Mouse (Mus musculus) myocyte (in vitro differentiated cells): ENCODE results near the gene Rasgef1c. TPM values are rescaled to one million over a fixed set of nuclear protein-coding genes. Genes with fewer than 3 reads are reported as not detected.

ENCODE experiments used
- H3K27me3 ChIP-seq: one replicate; pipeline ENCODE4 v1.6.1; 2011; ENCODE audit not compliant: control insufficient read depth, insufficient read depth, insufficient read length
- H3K36me3 ChIP-seq: one replicate; pipeline ENCODE4 v1.6.1; 2011; ENCODE audit not compliant: control insufficient read depth, insufficient read depth
- H3K4me2 ChIP-seq: one replicate; pipeline ENCODE4 v1.6.1; 2011; ENCODE audit warnings: low read depth, control low read depth
- H3K4me3 ChIP-seq: one replicate; pipeline ENCODE4 v1.5.1; 2011; ENCODE audit warnings: mild to moderate bottlenecking, control low read depth, moderate library complexity
- H3K79me2 ChIP-seq: one replicate; pipeline ENCODE4 v1.6.1; 2011; ENCODE audit not compliant: control insufficient read depth, insufficient read depth
- H3ac ChIP-seq: one replicate; pipeline ENCODE4 v1.6.1; 2011; ENCODE audit not compliant: control insufficient read depth, insufficient read length
- CEBPB ChIP-seq: IDR thresholded peaks from 2 replicates; pipeline ENCODE4 v1.6.1; 2011; ENCODE audit warnings: mild to moderate bottlenecking, moderate library complexity; ENCODE audit not compliant: poor library complexity, insufficient read depth, severe bottlenecking
- E2F4 ChIP-seq: IDR thresholded peaks from one replicate; pipeline ENCODE4 v1.6.1; 2011; ENCODE audit warnings: mild to moderate bottlenecking, control low read depth, moderate library complexity; ENCODE audit not compliant: insufficient read depth
- MAX ChIP-seq: IDR thresholded peaks from one replicate; pipeline ENCODE4 v1.6.1; 2011; ENCODE audit warnings: low read depth, mild to moderate bottlenecking, control low read depth
- MYOD1 ChIP-seq, 3 experiments: IDR thresholded peaks; one replicate each; pipeline ENCODE4 v1.6.1; 2011; ENCODE audit warnings: control low read depth in 2 of 3, low read depth in 2 of 3, mild to moderate bottlenecking in 2 of 3, moderate library complexity in 1 of 3; ENCODE audit not compliant: insufficient read length in 2 of 3, control insufficient read depth in 1 of 3
- MYOG ChIP-seq, 3 experiments: IDR thresholded peaks; one replicate each; pipeline ENCODE4 v1.6.1; 2011; ENCODE audit warnings: control low read depth in 2 of 3, low read depth in 2 of 3, mild to moderate bottlenecking in 2 of 3; ENCODE audit not compliant: insufficient read length in 2 of 3, control insufficient read depth in 1 of 3, insufficient read depth in 1 of 3
- POLR2A ChIP-seq: IDR thresholded peaks from one replicate; pipeline ENCODE4 v1.6.1; 2011; ENCODE audit warnings: low read depth, mild to moderate bottlenecking, control low read depth, moderate library complexity; ENCODE audit not compliant: insufficient read length
- POLR2AphosphoS2 ChIP-seq: IDR thresholded peaks from one replicate; pipeline ENCODE4 v1.6.1; 2011; ENCODE audit warnings: low read depth, control low read depth; ENCODE audit not compliant: insufficient read length
- REST ChIP-seq: IDR thresholded peaks from one replicate; pipeline ENCODE4 v1.6.1; 2011; ENCODE audit warnings: mild to moderate bottlenecking, control low read depth, moderate library complexity; ENCODE audit not compliant: insufficient read depth, insufficient read length
- SRF ChIP-seq: IDR thresholded peaks from one replicate; pipeline ENCODE4 v1.6.1; 2011; ENCODE audit warnings: low read depth; ENCODE audit not compliant: control insufficient read depth, insufficient read length
- TCF12 ChIP-seq: IDR thresholded peaks from one replicate; pipeline ENCODE4 v1.6.1; 2011; ENCODE audit warnings: mild to moderate bottlenecking, control low read depth; ENCODE audit not compliant: poor library complexity, insufficient read depth, severe bottlenecking
- TCF3 ChIP-seq: IDR thresholded peaks from one replicate; pipeline ENCODE4 v1.6.1; 2011; ENCODE audit warnings: low read depth, control low read depth; ENCODE audit not compliant: insufficient read length
- USF1 ChIP-seq: IDR thresholded peaks from one replicate; pipeline ENCODE4 v1.6.1; 2011; ENCODE audit warnings: low read depth, mild to moderate bottlenecking, control low read depth, moderate library complexity
- polyA plus RNA-seq: library from polyadenylated mRNA; unstranded; fragments of >200 nt; fragmentation: generic; extraction: Trizol; gene quantifications from one replicate; pipeline ENCODE4 v1.2.1, GENCODE M21; 2012; ENCODE audit warnings: missing spikeins

Rasgef1c gene
- polyA plus RNA-seq, 1 experiment, result not detected

GRCm38 (mm10) chr11:49953616-49954015 lies 52.0 kb downstream of the Rasgef1c start:
- H3K79me2 ChIP-seq, result no peaks in the 10 kb centered on the region
- no peak for TF ChIP-seq POLR2AphosphoS2
- TF ChIP-seq MYOG (IDR thresholded peaks at IDR 0.05; ENCODE audit: control insufficient read depth in 1 of 3, insufficient read depth in 1 of 3, insufficient read length in 2 of 3, low read depth in 2 of 3), result no peak
- TF ChIP-seq CEBPB, result no peak
- TF ChIP-seq USF1, result no peak
- no peak for TF ChIP-seq REST
- no peak for TF ChIP-seq MYOD1 (IDR thresholded peaks at IDR 0.05; ENCODE audit: control insufficient read depth in 1 of 3, insufficient read length in 2 of 3, low read depth in 2 of 3)
- TF ChIP-seq E2F4, result no peak
- no peak for TF ChIP-seq MAX
- no peak for TF ChIP-seq TCF3
- H3K4me2 ChIP-seq, result no peak overlapping the region
- H3K4me3 ChIP-seq, result no peak overlapping the region
- H3K27me3 ChIP-seq, result peaks cover 39% of the 10 kb centered on the region
- H3ac ChIP-seq, result no peak overlapping the region
- no peaks in the 10 kb centered on the region for H3K36me3 ChIP-seq

DNA sequence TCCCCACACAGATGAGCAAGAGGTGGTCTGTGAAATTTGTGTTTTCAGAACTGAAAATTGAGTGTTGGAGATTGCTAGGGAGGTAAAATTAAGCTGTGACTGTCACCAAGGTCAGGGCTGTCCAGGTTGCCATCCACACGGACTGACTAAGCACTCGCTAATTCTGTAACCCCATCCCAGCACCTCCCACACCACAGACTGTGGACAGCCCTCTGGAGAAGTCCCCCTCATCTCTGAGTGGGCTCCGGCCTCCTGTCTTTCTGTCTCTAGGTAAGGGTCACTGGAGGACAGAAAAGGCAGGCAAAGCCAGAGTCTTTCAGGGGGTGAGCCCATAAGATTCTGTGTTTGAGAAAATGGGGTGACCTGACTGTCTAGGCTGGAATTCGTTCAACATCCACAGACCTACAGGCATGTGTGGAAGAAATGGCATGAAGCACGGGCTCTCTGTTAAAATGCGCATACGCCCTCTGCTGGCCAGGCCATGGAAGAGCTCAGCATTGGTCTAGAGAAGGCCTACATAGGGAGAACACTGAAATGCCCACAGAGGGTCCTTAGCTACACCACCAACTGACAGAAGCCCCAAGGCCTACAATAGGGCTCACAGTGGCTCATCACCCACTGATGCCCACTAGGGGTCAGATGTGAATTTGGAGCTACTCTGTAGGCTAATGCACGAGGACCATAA lies 54.1 kb downstream of the Rasgef1c start:
- no peak for TF ChIP-seq MAX
- no peak for TF ChIP-seq SRF
- TF ChIP-seq TCF3, result no peak
- no peak for TF ChIP-seq MYOG (IDR thresholded peaks at IDR 0.05; ENCODE audit: control insufficient read depth in 1 of 3, insufficient read depth in 1 of 3, insufficient read length in 2 of 3, low read depth in 2 of 3)
- no peak for TF ChIP-seq POLR2A
- Histone ChIP-seq H3K36me3 (no peaks in the 10 kb centered on the region), H3K4me3 (no peak overlapping the region), H3ac (no peak overlapping the region), H3K27me3 (peaks cover 46% of the 10 kb centered on the region), H3K79me2 (no peaks in the 10 kb centered on the region), H3K4me2 (no peak overlapping the region)

DNA sequence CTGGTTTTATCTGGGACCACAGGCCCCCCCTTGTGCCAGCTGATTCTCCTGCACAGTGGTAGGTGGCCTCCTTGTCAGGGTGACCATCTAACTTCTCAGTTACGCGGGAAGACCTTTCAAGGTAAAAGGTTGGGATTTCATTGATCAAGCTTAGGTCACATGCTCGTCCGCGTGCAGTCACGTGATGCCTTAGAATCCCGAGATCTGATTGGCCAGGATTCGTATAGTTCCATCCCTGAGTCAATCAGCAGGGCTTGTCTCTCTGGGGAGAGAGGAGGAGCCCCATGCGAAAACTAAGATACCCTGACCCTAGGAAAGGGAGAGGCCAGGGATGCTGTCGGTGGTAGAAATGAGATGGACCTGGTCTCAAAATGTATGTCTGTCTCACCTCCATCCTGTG lies 56.4 kb downstream of the Rasgef1c start:
- Histone ChIP-seq H3ac (no peak overlapping the region), H3K4me2 (no peak overlapping the region), H3K4me3 (no peak overlapping the region), H3K27me3 (peaks cover 41% of the 10 kb centered on the region), H3K36me3 (no peaks in the 10 kb centered on the region), H3K79me2 (no peaks in the 10 kb centered on the region)
- TF ChIP-seq USF1, result peak; percentile 15
- no peak for TF ChIP-seq E2F4
- no peak for TF ChIP-seq POLR2AphosphoS2

DNA sequence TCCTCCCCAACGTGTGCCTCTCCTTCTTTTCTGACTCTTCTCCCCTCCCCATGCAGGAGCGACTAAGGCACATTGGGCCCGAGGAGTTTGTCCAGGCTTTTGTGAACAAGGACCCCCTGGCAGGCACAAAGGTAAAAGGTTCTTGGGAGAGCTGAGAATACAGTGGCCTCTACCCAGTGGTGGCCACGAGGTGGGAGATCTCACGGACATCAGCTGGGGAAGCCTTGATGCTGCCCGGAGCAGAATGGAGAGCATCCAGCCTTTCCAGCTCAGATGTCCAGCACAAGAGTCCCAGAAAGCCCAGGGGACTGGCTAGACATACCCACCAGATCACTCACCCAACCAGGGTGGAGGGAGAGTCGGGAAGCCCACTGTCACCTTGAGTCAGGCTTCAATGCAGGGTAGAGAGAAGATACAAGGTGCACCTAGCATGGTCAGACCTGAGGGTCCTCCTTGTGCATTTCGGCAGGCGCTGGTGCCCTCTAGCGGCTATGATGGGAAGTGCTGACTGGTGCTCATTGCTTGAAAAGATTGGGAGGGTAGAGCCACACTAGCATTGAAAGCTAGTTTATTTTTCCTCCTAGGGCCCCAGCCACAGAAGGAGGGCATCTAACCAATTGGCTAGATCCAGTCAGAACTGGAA lies 59.6 kb downstream of the Rasgef1c start:
- no peak overlapping the region for H3ac ChIP-seq
- TF ChIP-seq TCF12 (no peak), REST (no peak), E2F4 (no peak), CEBPB (no peak), MAX (no peak), USF1 (no peak)
- H3K4me3 ChIP-seq, result no peak overlapping the region
- no peaks in the 10 kb centered on the region for H3K79me2 ChIP-seq
- H3K4me2 ChIP-seq, result no peak overlapping the region
- no peaks in the 10 kb centered on the region for H3K36me3 ChIP-seq
- peaks cover 25% of the 10 kb centered on the region for H3K27me3 ChIP-seq

- H3K27me3 ChIP-seq, result peaks cover 12% of the 10 kb centered on the region
- H3K79me2 ChIP-seq, result no peaks in the 10 kb centered on the region
- no peak overlapping the region for H3ac ChIP-seq
- H3K4me2 ChIP-seq, result no peak overlapping the region
- H3K4me3 ChIP-seq, result no peak overlapping the region
- TF ChIP-seq E2F4 (no peak), SRF (no peak), MYOG (IDR thresholded peaks at IDR 0.05; ENCODE audit: control insufficient read depth in 1 of 3, insufficient read depth in 1 of 3, insufficient read length in 2 of 3, low read depth in 2 of 3) (no peak), POLR2AphosphoS2 (no peak), REST (no peak), USF1 (no peak), TCF12 (no peak), POLR2A (no peak), MYOD1 (IDR thresholded peaks at IDR 0.05; ENCODE audit: control insufficient read depth in 1 of 3, insufficient read length in 2 of 3, low read depth in 2 of 3) (no peak), MAX (no peak), TCF3 (no peak), CEBPB (no peak)
- no peaks in the 10 kb centered on the region for H3K36me3 ChIP-seq
Observed at GRCm38 (mm10) chr11:49965320-49965719, 63.7 kb downstream of the Rasgef1c start.
